Mouse (Mus musculus) adrenal gland, postnatal 14 days (tissue): Measurements from ENCODE around the gene Pigf. TPM values are rescaled to one million over a fixed set of nuclear protein-coding genes. Genes with fewer than 3 reads are reported as not detected.

Experiments
- DNase-seq: peaks from one replicate; pipeline ENCODE4 v3.0.0; 2021; ENCODE audit warnings: mixed read lengths
- total RNA-seq: library from RNA; stranded (reverse); gene quantifications from 2 replicates; pipeline ENCODE4 v1.2.3, GENCODE M21; 2021

Pigf gene
- total RNA-seq, 1 experiment from 2014 or later, result 9.8 TPM

- peak; percentile 68 for DNase-seq
Measured at GRCm38 (mm10) chr17:87036141-87037073, 11.2 kb upstream of the Pigf start.

GRCm38 (mm10) chr17:87024491-87025242 is 539 bp downstream of the Pigf start:
- DNase-seq, result peak; percentile 19

- DNase-seq, result no peak
Measured at GRCm38 (mm10) chr17:87019692-87020091, 5.5 kb downstream of the Pigf start.

- peak; percentile 32 for DNase-seq
Measured at GRCm38 (mm10) chr17:87011301-87012019, 13.7 kb downstream of the Pigf start.

GRCm38 (mm10) chr17:87008950-87009349 is 16.3 kb downstream of the Pigf start:
- no peak for DNase-seq

- DNase-seq, result no peak
Measured at GRCm38 (mm10) chr17:86997323-86997722, 27.9 kb downstream of the Pigf start.

- DNase-seq, result no peak
Measured at GRCm38 (mm10) chr17:86991306-86991705, 33.9 kb downstream of the Pigf start.

GRCm38 (mm10) chr17:86988601-86989184 is 36.5 kb downstream of the Pigf start:
- DNase-seq, result no peak

GRCm38 (mm10) chr17:86988161-86988560 is 37.0 kb downstream of the Pigf start:
- no peak for DNase-seq

GRCm38 (mm10) chr17:86986449-86987138 is 38.6 kb downstream of the Pigf start:
- no peak for DNase-seq

GRCm38 (mm10) chr17:86982497-86982896 is 42.7 kb downstream of the Pigf start:
- no peak for DNase-seq

GRCm38 (mm10) chr17:86981701-86982100 is 43.5 kb downstream of the Pigf start:
- DNase-seq, result no peak

GRCm38 (mm10) chr17:86981205-86981604 is 44.0 kb downstream of the Pigf start:
- no peak for DNase-seq

GRCm38 (mm10) chr17:86978496-86978895 is 46.7 kb downstream of the Pigf start:
- DNase-seq, result no peak

GRCm38 (mm10) chr17:86976387-86976786 is 48.8 kb downstream of the Pigf start:
- no peak for DNase-seq

GRCm38 (mm10) chr17:86973097-86973496 is 52.1 kb downstream of the Pigf start:
- no peak for DNase-seq

- DNase-seq, result no peak
Measured at GRCm38 (mm10) chr17:86971860-86972259, 53.3 kb downstream of the Pigf start.

- DNase-seq, result no peak
Measured at GRCm38 (mm10) chr17:86971036-86971435, 54.2 kb downstream of the Pigf start.

- DNase-seq, result no peak
Measured at GRCm38 (mm10) chr17:86970026-86970750, 55.0 kb downstream of the Pigf start.

- no peak for DNase-seq
Measured at GRCm38 (mm10) chr17:86969582-86969981, 55.6 kb downstream of the Pigf start.

- no peak for DNase-seq
Measured at GRCm38 (mm10) chr17:86968581-86968980, 56.6 kb downstream of the Pigf start.
